Mouse (Mus musculus) forebrain, embryonic 16.5 days (tissue): Measurements from ENCODE around the gene Slc39a8. TPM values are rescaled to one million over a fixed set of nuclear protein-coding genes. Genes with fewer than 3 reads are reported as not detected.

Source experiments
- ATAC-seq: fragments of 200-750 bp; cut with Nextera tagmentation; 2 replicates; pipeline ENCODE4 v1.8.0; 2017; ENCODE audit warnings: mild to moderate bottlenecking, moderate library complexity
- H3K27ac ChIP-seq: fragments of 300-500 bp; sonication (generic); 2 replicates; pipeline ENCODE4 v1.5.1; 2014; ENCODE audit warnings: low read length, control low read depth
- H3K27me3 ChIP-seq: fragments of 300-500 bp; sonication (generic); replicated peaks from 2 replicates; pipeline ENCODE4 v1.6.1; 2014; ENCODE audit warnings: low read length; ENCODE audit not compliant: control insufficient read depth, insufficient read depth
- H3K36me3 ChIP-seq: fragments of 300-500 bp; sonication (generic); 2 replicates; pipeline ENCODE4 v1.6.1; 2014; ENCODE audit not compliant: control insufficient read depth, insufficient read depth
- H3K4me1 ChIP-seq: fragments of 300-500 bp; sonication (generic); replicated peaks from 2 replicates; pipeline ENCODE4 v1.6.1; 2014; ENCODE audit warnings: low read length; ENCODE audit not compliant: control insufficient read depth, insufficient read depth
- H3K4me2 ChIP-seq: fragments of 300-500 bp; sonication (generic); 2 replicates; pipeline ENCODE4 v1.6.1; 2014; ENCODE audit warnings: mild to moderate bottlenecking, low read length, control low read depth
- H3K4me3 ChIP-seq: fragments of 300-500 bp; sonication (generic); replicated peaks from 2 replicates; pipeline ENCODE4 v1.5.1; 2014; ENCODE audit warnings: mild to moderate bottlenecking, low read length, control low read depth
- H3K9ac ChIP-seq: fragments of 300-500 bp; sonication (generic); replicated peaks from 2 replicates; pipeline ENCODE4 v1.6.1; 2014; ENCODE audit warnings: low read depth, low read length, control low read depth
- H3K9me3 ChIP-seq: fragments of 300-500 bp; sonication (generic); 2 replicates; pipeline ENCODE4 v1.6.1; 2016; ENCODE audit warnings: low read length; ENCODE audit not compliant: control insufficient read depth
- WGBS: fragments of 180-500 bp; shearing (Covaris S2); extraction: QIAGEN DNeasy Blood & Tissue Kit; methylation state at CpG from one replicate; pipeline ENCODE4 v1.1.7; 2014; 5-methylcytosine and 5-hydroxymethylcytosine counted together
- polyA plus RNA-seq: library from polyadenylated mRNA; unstranded; fragments of >200 nt; fragmentation: Nextera tagmentation; extraction: Ambion mirVana; gene quantifications from 2 replicates; pipeline ENCODE4 v1.2.1, GENCODE M21; 2015

Slc39a8 gene
- polyA plus RNA-seq, 1 experiment from 2014 or later = 8.7 TPM

- Histone ChIP-seq H3K9ac (no peak overlapping the region), H3K9me3 (no peaks in the 10 kb centered on the region), H3K27ac (no peak overlapping the region), H3K27me3 (no peaks in the 10 kb centered on the region), H3K36me3 (no peaks in the 10 kb centered on the region), H3K4me2 (no peak overlapping the region), H3K4me3 (no peak overlapping the region), H3K4me1 (no peaks in the 10 kb centered on the region)
- WGBS = 73% methylated on average over 5 of the region's 5 CpGs
- no peak for ATAC-seq
Measured at GRCm38 (mm10) chr3:135843181-135843580, 18.1 kb downstream of the Slc39a8 start.

DNA sequence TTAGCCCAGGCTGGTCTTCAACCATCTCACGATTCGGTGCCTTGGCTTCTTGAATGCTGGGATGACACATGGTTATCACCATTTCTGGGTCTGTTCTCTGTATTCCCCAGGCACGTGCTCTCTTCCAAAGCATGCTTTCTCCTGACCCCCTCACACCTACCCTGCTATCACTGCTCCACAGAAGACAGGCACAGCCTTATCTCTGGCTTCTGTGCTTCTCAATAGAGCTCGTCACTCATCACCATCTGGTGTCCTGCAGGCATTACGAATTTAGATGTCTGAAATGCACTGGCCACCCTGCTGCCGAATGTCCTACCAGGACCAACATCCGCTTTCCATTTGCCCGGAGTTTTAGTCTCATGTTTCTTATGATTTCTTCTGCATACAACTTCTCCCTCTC, 18.6 kb downstream of the Slc39a8 start:
- no peak overlapping the region for H3K4me2 ChIP-seq
- no peaks in the 10 kb centered on the region for H3K9me3 ChIP-seq
- H3K9ac ChIP-seq = no peak overlapping the region
- no peak overlapping the region for H3K27ac ChIP-seq
- no peaks in the 10 kb centered on the region for H3K36me3 ChIP-seq
- WGBS = 87% methylated on average over 8 of the region's 8 CpGs
- H3K4me3 ChIP-seq = no peak overlapping the region
- no peaks in the 10 kb centered on the region for H3K27me3 ChIP-seq
- ATAC-seq = no peak
- no peaks in the 10 kb centered on the region for H3K4me1 ChIP-seq

- H3K4me1 ChIP-seq = no peaks in the 10 kb centered on the region
- H3K27ac ChIP-seq = no peak overlapping the region
- no peaks in the 10 kb centered on the region for H3K9me3 ChIP-seq
- no peaks in the 10 kb centered on the region for H3K27me3 ChIP-seq
- ATAC-seq = no peak
- H3K9ac ChIP-seq = no peak overlapping the region
- 94% methylated on average over 1 of the region's 1 CpGs for WGBS
- H3K4me2 ChIP-seq = no peak overlapping the region
- no peak overlapping the region for H3K4me3 ChIP-seq
- H3K36me3 ChIP-seq = no peaks in the 10 kb centered on the region
Measured at GRCm38 (mm10) chr3:135844835-135845234, 19.8 kb downstream of the Slc39a8 start.

DNA sequence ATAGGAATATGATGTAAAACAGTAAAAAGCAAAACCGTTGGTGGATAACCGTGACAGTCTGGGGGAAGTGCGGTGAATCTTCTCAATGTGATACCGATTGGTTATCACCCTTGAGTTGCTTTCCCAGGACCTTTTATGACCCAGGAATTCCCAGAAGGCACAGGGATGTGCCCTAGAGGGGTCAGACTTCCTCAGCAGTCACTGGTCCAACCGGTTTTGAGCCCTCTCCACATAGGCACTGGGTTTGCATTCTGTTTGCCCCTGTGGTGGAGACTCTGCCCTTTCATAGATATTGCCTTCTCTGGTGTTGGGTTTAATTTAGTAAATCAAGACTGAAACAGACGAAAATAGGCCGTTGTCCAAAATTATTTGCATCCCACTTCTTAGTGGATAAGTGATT, 20.8 kb downstream of the Slc39a8 start:
- WGBS = 80% methylated on average over 7 of the region's 7 CpGs
- no peak overlapping the region for H3K4me2 ChIP-seq
- H3K9me3 ChIP-seq = no peaks in the 10 kb centered on the region
- H3K27ac ChIP-seq = no peak overlapping the region
- no peaks in the 10 kb centered on the region for H3K36me3 ChIP-seq
- no peak overlapping the region for H3K9ac ChIP-seq
- no peak overlapping the region for H3K4me3 ChIP-seq
- no peaks in the 10 kb centered on the region for H3K27me3 ChIP-seq
- no peak for ATAC-seq
- H3K4me1 ChIP-seq = no peaks in the 10 kb centered on the region

DNA sequence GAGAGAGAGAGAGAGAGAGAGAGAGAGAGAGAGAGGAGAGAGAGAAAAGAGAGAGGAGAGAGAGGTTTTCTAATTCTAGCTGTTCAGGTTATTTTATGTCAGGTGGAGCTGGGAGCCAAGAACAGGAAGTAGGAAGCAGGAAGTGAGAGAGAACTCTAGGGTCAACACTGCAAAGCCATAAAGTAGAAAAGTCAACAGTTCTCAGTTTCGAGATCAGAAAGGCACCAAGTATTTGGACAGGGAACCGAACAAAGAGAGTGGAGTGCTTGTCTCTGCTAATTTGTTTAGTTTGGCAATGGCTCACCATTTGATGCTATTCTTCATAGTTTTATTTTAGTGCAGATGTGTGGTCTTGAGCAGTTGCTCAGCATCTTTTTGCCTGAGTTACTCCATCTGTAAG, 26.5 kb downstream of the Slc39a8 start:
- H3K27ac ChIP-seq = no peak overlapping the region
- no peaks in the 10 kb centered on the region for H3K4me1 ChIP-seq
- H3K4me2 ChIP-seq = no peak overlapping the region
- ATAC-seq = no peak
- no peaks in the 10 kb centered on the region for H3K27me3 ChIP-seq
- 91% methylated on average over 2 of the region's 2 CpGs for WGBS
- no peaks in the 10 kb centered on the region for H3K36me3 ChIP-seq
- no peak overlapping the region for H3K4me3 ChIP-seq
- no peak overlapping the region for H3K9ac ChIP-seq
- H3K9me3 ChIP-seq = no peaks in the 10 kb centered on the region

GRCm38 (mm10) chr3:135853604-135854297, 28.7 kb downstream of the Slc39a8 start:
- 84% methylated on average over 10 of the region's 10 CpGs for WGBS
- no peak for ATAC-seq

DNA sequence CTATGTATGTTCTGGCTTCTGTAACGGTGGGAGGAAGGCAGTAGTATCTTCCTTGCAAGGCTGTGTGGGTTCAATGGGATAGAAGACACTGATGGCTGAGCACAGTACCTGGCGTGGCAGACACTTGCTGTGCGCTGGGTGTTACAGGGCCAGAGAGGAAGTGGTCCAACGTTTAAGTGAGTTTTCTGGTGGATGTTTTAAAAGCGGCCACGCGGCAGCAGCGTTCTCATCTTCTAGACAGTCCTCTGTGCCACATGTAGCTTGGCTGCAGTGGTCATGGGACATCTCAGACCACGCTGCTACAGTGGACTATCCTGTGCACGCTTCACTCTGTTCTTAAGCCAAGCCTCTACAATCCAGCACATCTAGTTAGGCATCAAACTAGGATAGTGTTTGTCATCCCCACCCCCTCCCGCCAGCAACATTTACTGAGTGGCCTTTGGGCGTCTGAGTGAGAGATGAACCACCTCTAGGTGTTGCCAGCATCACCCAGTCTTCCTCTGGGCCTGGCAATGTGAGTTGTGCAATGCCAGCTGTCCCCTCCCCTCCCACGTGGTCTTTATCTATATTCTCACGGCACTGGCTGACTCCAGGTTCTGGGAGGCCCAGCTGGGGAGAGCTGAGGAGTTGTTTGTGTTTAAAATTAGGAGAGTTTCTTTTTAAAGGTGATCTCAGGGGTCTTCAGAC, 29.4 kb downstream of the Slc39a8 start:
- no peak overlapping the region for H3K27ac ChIP-seq
- H3K4me2 ChIP-seq = no peak overlapping the region
- no peak overlapping the region for H3K9ac ChIP-seq
- no peaks in the 10 kb centered on the region for H3K9me3 ChIP-seq
- H3K27me3 ChIP-seq = no peaks in the 10 kb centered on the region
- no peaks in the 10 kb centered on the region for H3K36me3 ChIP-seq
- no peak for ATAC-seq
- WGBS = 81% methylated on average over 14 of the region's 14 CpGs
- H3K4me3 ChIP-seq = no peak overlapping the region
- no peaks in the 10 kb centered on the region for H3K4me1 ChIP-seq

More at GRCm38 (mm10) chr3:135853604-135854297, 28.7 kb downstream of the Slc39a8 start:
- Histone ChIP-seq H3K4me3 (no peak overlapping the region), H3K4me1 (no peaks in the 10 kb centered on the region), H3K4me2 (no peak overlapping the region), H3K9ac (no peak overlapping the region), H3K36me3 (no peaks in the 10 kb centered on the region), H3K27me3 (no peaks in the 10 kb centered on the region), H3K27ac (no peak overlapping the region), H3K9me3 (no peaks in the 10 kb centered on the region)

GRCm38 (mm10) chr3:135854985-135855340, 29.9 kb downstream of the Slc39a8 start:
- no peak for ATAC-seq

DNA sequence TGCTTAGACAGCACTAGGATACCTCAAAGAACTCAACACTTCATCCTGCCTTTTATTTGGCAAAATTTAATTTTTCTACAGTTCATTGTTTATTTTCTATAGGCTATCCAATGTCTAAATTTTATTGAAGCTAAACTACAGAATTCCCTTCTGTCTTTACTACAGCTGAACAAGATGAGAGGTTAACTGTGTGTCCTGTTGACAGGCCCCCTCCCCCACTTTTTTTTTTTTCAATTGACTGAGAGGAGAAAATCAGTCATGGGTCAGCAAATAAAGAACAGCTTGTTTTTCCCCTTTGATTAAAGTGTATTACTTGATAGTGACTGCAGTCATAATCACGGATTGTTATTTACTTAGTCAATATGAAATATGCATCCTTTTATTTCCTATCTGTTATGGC, 31.2 kb downstream of the Slc39a8 start:
- H3K4me1 ChIP-seq = no peaks in the 10 kb centered on the region
- H3K4me2 ChIP-seq = no peak overlapping the region
- no peak for ATAC-seq
- H3K9ac ChIP-seq = no peak overlapping the region
- WGBS = 63% methylated on average over 1 of the region's 1 CpGs
- H3K9me3 ChIP-seq = no peaks in the 10 kb centered on the region
- H3K27me3 ChIP-seq = no peaks in the 10 kb centered on the region
- H3K36me3 ChIP-seq = no peaks in the 10 kb centered on the region
- H3K27ac ChIP-seq = no peak overlapping the region
- H3K4me3 ChIP-seq = no peak overlapping the region

More at GRCm38 (mm10) chr3:135854985-135855340, 29.9 kb downstream of the Slc39a8 start:
- H3K36me3 ChIP-seq = no peaks in the 10 kb centered on the region
- H3K27me3 ChIP-seq = no peaks in the 10 kb centered on the region
- no peak overlapping the region for H3K27ac ChIP-seq
- H3K4me2 ChIP-seq = no peak overlapping the region
- no peaks in the 10 kb centered on the region for H3K9me3 ChIP-seq
- H3K4me3 ChIP-seq = no peak overlapping the region
- H3K4me1 ChIP-seq = no peaks in the 10 kb centered on the region
- WGBS = 68% methylated on average over 6 of the region's 6 CpGs
- H3K9ac ChIP-seq = no peak overlapping the region
